Mouse (Mus musculus) thymus, adult 2 months (tissue): ENCODE measurements around the gene Ntm. TPM values are rescaled to one million over a fixed set of nuclear protein-coding genes. Genes with fewer than 3 reads are reported as not detected.

Experiments used
- DNase-seq: peaks from one replicate; pipeline ENCODE4 v3.0.0; 2021
- H3K27ac ChIP-seq: fragments of 200-500 bp; 2 replicates; pipeline ENCODE4 v1.5.1; 2012; ENCODE audit warnings: low read length, control low read depth; ENCODE audit not compliant: control insufficient read depth, insufficient read depth
- H3K27me3 ChIP-seq: fragments of 200-500 bp; 2 replicates; pipeline ENCODE4 v1.6.1; 2012; ENCODE audit warnings: mild to moderate bottlenecking, low read length, moderate library complexity, mixed read lengths; ENCODE audit not compliant: control insufficient read depth, insufficient read depth
- H3K36me3 ChIP-seq: fragments of 200-500 bp; 2 replicates; pipeline ENCODE4 v1.6.1; 2012; ENCODE audit warnings: mild to moderate bottlenecking, low read length, moderate library complexity; ENCODE audit not compliant: control insufficient read depth, insufficient read depth
- H3K4me1 ChIP-seq: fragments of 200-500 bp; replicated peaks from 2 replicates; pipeline ENCODE4 v1.6.1; 2012; ENCODE audit warnings: low read length; ENCODE audit not compliant: control insufficient read depth, insufficient read depth
- H3K4me3 ChIP-seq: fragments of 200-500 bp; 2 replicates; pipeline ENCODE4 v1.5.1; 2012; ENCODE audit warnings: mild to moderate bottlenecking, low read length, control low read depth, moderate library complexity; ENCODE audit not compliant: control insufficient read depth, insufficient read depth
- CTCF ChIP-seq: fragments of 200-500 bp; IDR thresholded peaks from 2 replicates; pipeline ENCODE4 v1.5.1; 2012; ENCODE audit warnings: mild to moderate bottlenecking, control low read depth, low read length, moderate library complexity, borderline replicate concordance; ENCODE audit not compliant: control insufficient read depth, poor library complexity, insufficient read depth; ENCODE audit errors: extremely low read depth
- POLR2A ChIP-seq: fragments of 200-500 bp; IDR thresholded peaks from 2 replicates; pipeline ENCODE4 v1.6.1; 2012; ENCODE audit warnings: mild to moderate bottlenecking, low read length, control low read depth, moderate library complexity; ENCODE audit not compliant: control insufficient read depth, poor library complexity, insufficient read depth; ENCODE audit errors: extremely low read depth
- WGBS: fragments of 180-500 bp; shearing (Covaris S2); methylation state at CpG from one replicate; pipeline ENCODE4 v1.1.7; 2018; 5-methylcytosine and 5-hydroxymethylcytosine counted together
- polyA plus RNA-seq: library from polyadenylated mRNA; depleted of rRNA; stranded (reverse); fragments of >200 nt; gene quantifications from 2 replicates; pipeline ENCODE4 v1.2.3, GENCODE M21; 2012

Gene Ntm
- polyA plus RNA-seq, 1 experiment = 0.19 TPM

- WGBS = 88% methylated on average over 21 of the region's 21 CpGs
These were observed 368.2 kb downstream of the Ntm start for GRCm38 (mm10) chr9:29594537-29595294.

DNA sequence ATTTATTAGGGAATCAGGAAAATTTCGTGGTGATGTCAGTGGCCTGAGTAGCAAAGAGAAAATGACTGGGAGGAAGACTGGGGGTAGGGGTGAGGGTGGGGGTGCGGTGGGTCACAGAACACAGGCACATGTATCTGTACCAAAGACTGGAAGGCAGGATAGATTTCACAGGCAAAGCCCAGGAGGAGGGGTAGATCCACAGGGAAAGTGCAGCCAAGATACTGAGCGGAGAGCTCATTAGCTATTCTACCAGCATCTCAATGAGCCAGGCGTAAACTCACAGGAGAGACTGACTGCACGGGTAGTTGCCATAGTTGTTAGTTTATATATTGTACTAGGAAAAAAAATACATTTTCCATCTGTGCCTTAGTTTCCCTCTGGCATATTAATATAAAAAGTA is 375.6 kb downstream of the Ntm start:
- no peaks in the 10 kb centered on the region for H3K36me3 ChIP-seq
- no peak overlapping the region for H3K4me3 ChIP-seq
- H3K27me3 ChIP-seq = no peaks in the 10 kb centered on the region
- 77% methylated on average over 5 of the region's 5 CpGs for WGBS
- no peak overlapping the region for H3K27ac ChIP-seq
- DNase-seq = no peak
- H3K4me1 ChIP-seq = no peaks in the 10 kb centered on the region
- TF ChIP-seq CTCF (no peak), POLR2A (no peak)

More at GRCm38 (mm10) chr9:29594537-29595294, 368.2 kb downstream of the Ntm start:
- DNase-seq = no peak
- H3K27ac ChIP-seq = no peak overlapping the region
- no peak for TF ChIP-seq CTCF
- TF ChIP-seq POLR2A = no peak
- no peaks in the 10 kb centered on the region for H3K36me3 ChIP-seq
- H3K27me3 ChIP-seq = no peaks in the 10 kb centered on the region
- no peaks in the 10 kb centered on the region for H3K4me1 ChIP-seq
- no peak overlapping the region for H3K4me3 ChIP-seq

GRCm38 (mm10) chr9:29586381-29586770 is 376.6 kb downstream of the Ntm start:
- no peaks in the 10 kb centered on the region for H3K27me3 ChIP-seq
- no peak overlapping the region for H3K4me3 ChIP-seq
- no peaks in the 10 kb centered on the region for H3K36me3 ChIP-seq
- TF ChIP-seq POLR2A (no peak), CTCF (no peak)
- no peaks in the 10 kb centered on the region for H3K4me1 ChIP-seq
- no peak for DNase-seq
- WGBS = 88% methylated on average over 10 of the region's 10 CpGs
- H3K27ac ChIP-seq = no peak overlapping the region

- WGBS = 56% methylated on average over 8 of the region's 8 CpGs
- H3K4me1 ChIP-seq = no peaks in the 10 kb centered on the region
These were observed 377.1 kb downstream of the Ntm start for GRCm38 (mm10) chr9:29585746-29586380.

DNA sequence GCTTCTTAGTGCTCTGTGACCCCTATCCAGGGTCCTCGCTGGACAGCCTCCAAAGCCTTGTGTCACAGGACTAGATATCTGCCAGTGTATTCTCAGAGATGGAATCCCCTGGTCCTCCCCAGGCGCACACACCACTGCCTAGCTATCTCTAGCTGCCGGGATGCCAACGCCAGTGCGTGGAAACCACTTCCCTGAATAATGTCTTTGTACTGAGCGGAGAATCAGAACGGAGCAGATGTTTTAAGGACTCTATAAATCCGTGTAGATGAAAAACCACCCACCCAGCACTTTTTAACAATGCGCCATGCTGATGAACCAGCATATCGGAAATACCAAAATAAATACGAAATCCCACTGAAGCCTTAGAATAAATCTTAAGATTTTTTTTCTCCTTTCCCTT is 384.7 kb downstream of the Ntm start:
- Histone ChIP-seq H3K27me3 (no peaks in the 10 kb centered on the region), H3K4me3 (no peak overlapping the region), H3K27ac (no peak overlapping the region), H3K36me3 (no peaks in the 10 kb centered on the region), H3K4me1 (no peaks in the 10 kb centered on the region)
- DNase-seq = no peak
- no peak for TF ChIP-seq POLR2A
- no peak for TF ChIP-seq CTCF
- 89% methylated on average over 11 of the region's 11 CpGs for WGBS

More at GRCm38 (mm10) chr9:29585746-29586380, 377.1 kb downstream of the Ntm start:
- no peak for DNase-seq
- no peaks in the 10 kb centered on the region for H3K36me3 ChIP-seq
- H3K4me3 ChIP-seq = no peak overlapping the region
- no peak overlapping the region for H3K27ac ChIP-seq
- TF ChIP-seq POLR2A (no peak), CTCF (no peak)
- H3K27me3 ChIP-seq = no peaks in the 10 kb centered on the region

DNA sequence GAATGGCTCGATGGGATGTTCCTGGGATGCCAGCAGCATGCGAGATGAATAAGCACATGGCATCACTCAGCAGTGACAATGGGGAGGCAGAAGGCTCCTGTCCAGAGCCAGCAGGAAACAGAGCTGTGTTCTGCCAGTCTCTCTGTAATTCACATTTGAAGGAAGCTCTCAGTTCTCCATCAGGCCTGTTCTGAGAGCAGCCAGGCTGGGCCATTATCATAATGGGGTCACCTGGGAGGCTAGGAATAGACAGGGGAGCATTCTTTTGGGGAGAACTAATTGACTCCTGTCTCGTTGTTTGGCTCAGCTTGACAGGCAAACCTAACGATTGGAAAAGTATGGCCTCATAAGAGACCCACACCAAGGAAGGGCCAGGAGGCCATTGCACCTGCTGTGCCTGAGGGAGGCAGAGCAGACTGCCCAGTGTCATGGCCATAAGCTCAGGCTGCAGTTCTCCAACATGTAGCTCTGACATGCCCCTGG is 386.8 kb downstream of the Ntm start:
- DNase-seq = no peak
- no peak overlapping the region for H3K4me3 ChIP-seq
- no peaks in the 10 kb centered on the region for H3K27me3 ChIP-seq
- no peaks in the 10 kb centered on the region for H3K36me3 ChIP-seq
- H3K27ac ChIP-seq = no peak overlapping the region
- WGBS = 78% methylated on average over 4 of the region's 4 CpGs
- TF ChIP-seq POLR2A = no peak
- TF ChIP-seq CTCF = no peak
- no peaks in the 10 kb centered on the region for H3K4me1 ChIP-seq
